ENCODE assay signal across 17 mouse cellular contexts in the genomic region with DNA sequence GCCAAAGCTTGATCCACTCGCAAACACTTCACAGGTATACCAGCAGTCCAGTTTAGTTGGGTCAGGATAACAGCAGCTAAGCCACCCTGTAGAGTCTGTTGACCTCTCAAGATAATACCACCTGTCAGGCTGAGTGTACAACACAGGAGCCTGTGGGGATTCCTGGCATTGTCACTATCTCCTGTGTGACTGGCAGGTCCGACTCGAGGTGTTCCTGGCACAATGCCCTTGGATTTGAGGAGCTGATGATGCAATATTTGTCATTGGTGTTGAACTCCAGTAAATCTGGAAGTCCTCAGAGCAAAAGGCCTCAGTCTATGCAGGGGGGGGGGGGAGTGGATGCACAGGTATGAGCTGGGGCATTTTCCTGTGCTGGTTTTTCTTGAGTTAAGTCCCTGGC.
"Had no signal": no experiment of that assay in that cellular context is flagged by ENCODE, and none has a peak within 500 bp of the region (broad histone marks: within the 10 kb centered on the region; RNA-seq: fewer than 3 reads in every experiment).

No protein-coding gene starts in this region.

- DNase-seq: gastrocnemius, postnatal 10 days; gastrocnemius, postnatal 25 days; heart, adult 18-20 months; heart, postnatal 10 days; heart, postnatal 4 days; kidney, adult 18-20 months; kidney, adult 8-10 months; kidney, postnatal 10 days; kidney, postnatal 25 days; kidney, postnatal 4 days; liver; liver, embryonic 13.5 days; liver, postnatal 0 days had no signal

- ATAC-seq: hindbrain, embryonic 16.5 days; inflammation-experienced regulatory T-cells, adult 6 months; intestine, embryonic 15.5 days; intestine, postnatal 0 days; liver, postnatal 0 days had no signal
